ENCODE assay signal across 12 mouse cellular contexts in genomic region chr19:36738009-36738408, GRCm38 (mm10). TPM values are rescaled to one million over a fixed set of nuclear protein-coding genes. Genes with fewer than 3 reads are reported as not detected.
DNase-seq lines count a peak whose midpoint lies in the region; ATAC-seq and TF ChIP-seq lines count a peak whose summit lies in the region.
"Had no signal": no experiment of that assay in that cellular context is flagged by ENCODE, and none has a peak within 500 bp of the region (broad histone marks: within the 10 kb centered on the region; RNA-seq: fewer than 3 reads in every experiment).

No protein-coding gene starts in this region.

- H3K4me3 ChIP-seq in heart, embryonic 15.5 days = no peak overlapping the region
- no peak overlapping the region for H3K4me3 ChIP-seq in lung, embryonic 14.5 days (ENCODE audit: low read depth, low read length)
- no peak overlapping the region for H3K4me3 ChIP-seq in hindbrain, embryonic 13.5 days
- H3K4me3 ChIP-seq: hindbrain, embryonic 15.5 days had no signal

- no peak overlapping the region for H3K4me2 ChIP-seq in heart, embryonic 15.5 days
- no peak overlapping the region for H3K4me2 ChIP-seq in lung, embryonic 14.5 days
- H3K4me2 ChIP-seq in hindbrain, embryonic 13.5 days = no peak overlapping the region

- WGBS in heart, embryonic 15.5 days = 78% methylated on average over 5 of the region's 5 CpGs
- 79% methylated on average over 5 of the region's 5 CpGs for WGBS in lung, embryonic 14.5 days
- 82% methylated on average over 5 of the region's 5 CpGs for WGBS in hindbrain, embryonic 13.5 days

- DNase-seq in heart, adult 9 months (ENCODE audit: low spot score in 2 of 2) = no peak
- DNase-seq in lung, embryonic 14.5 days = peak; percentile 39
- DNase-seq in lung, postnatal 4 days = no peak
- DNase-seq in ES-CJ7 (ENCODE audit: low read depth, low spot score) = peak; percentile 66
- DNase-seq: gastrocnemius, postnatal 10 days; spleen, adult 18-20 months; thymus, adult 18-20 months had no signal

- no peak overlapping the region for H3K9ac ChIP-seq in heart, embryonic 15.5 days
- no peak overlapping the region for H3K9ac ChIP-seq in lung, embryonic 14.5 days
- no peak overlapping the region for H3K9ac ChIP-seq in hindbrain, embryonic 13.5 days
- H3K9ac ChIP-seq: hindbrain, embryonic 15.5 days had no signal

- H3K4me1 ChIP-seq in heart, embryonic 15.5 days (replicated peaks) = peaks cover 16% of the 10 kb centered on the region
- H3K4me1 ChIP-seq in lung, embryonic 14.5 days (ENCODE audit: insufficient read depth) = peaks cover 10% of the 10 kb centered on the region
- 0 out of 2 replicates have a peak, but pooled peaks cover 9% of the 10 kb centered on the region for H3K4me1 ChIP-seq in hindbrain, embryonic 13.5 days (replicated peaks)

- peak overlapping the region; percentile 98 for H3K27ac ChIP-seq in heart, embryonic 15.5 days
- H3K27ac ChIP-seq in lung, embryonic 14.5 days (ENCODE audit: low read depth) = peak overlapping the region; percentile 98
- H3K27ac ChIP-seq in hindbrain, embryonic 13.5 days = no peak overlapping the region

- ATAC-seq in heart, embryonic 15.5 days (replicated peaks; ENCODE audit: insufficient number of reproducible peaks, insufficient read depth, low FRiP score, low read depth) = no peak
- ATAC-seq in lung, embryonic 14.5 days (ENCODE audit: insufficient read depth) = no peak
- 0 out of 2 replicates have a peak, but pooled peaks have one; percentile 53 for ATAC-seq in megakaryocyte-erythroid progenitor cell, adult 5-6 weeks (replicated peaks; ENCODE audit: low FRiP score, low TSS enrichment, poor library complexity, severe bottlenecking)
- no peak for ATAC-seq in hindbrain, embryonic 13.5 days (ENCODE audit: low FRiP score)

- peak; percentile 50 for TF ChIP-seq CTCF in lung, embryonic 14.5 days (IDR thresholded peaks at IDR 0.05; ENCODE audit: low read depth)

- H3K27me3 ChIP-seq in heart, embryonic 15.5 days = no peaks in the 10 kb centered on the region
- no peaks in the 10 kb centered on the region for H3K27me3 ChIP-seq in lung, embryonic 14.5 days (ENCODE audit: insufficient read depth, low read length)
- no peaks in the 10 kb centered on the region for H3K27me3 ChIP-seq in hindbrain, embryonic 13.5 days
- H3K27me3 ChIP-seq: hindbrain, embryonic 15.5 days had no signal

- H3K36me3 ChIP-seq in heart, embryonic 15.5 days = peaks cover 8% of the 10 kb centered on the region
- peaks cover 14% of the 10 kb centered on the region for H3K36me3 ChIP-seq in lung, embryonic 14.5 days (ENCODE audit: insufficient read depth)
- H3K36me3 ChIP-seq in hindbrain, embryonic 13.5 days = peaks cover 3% of the 10 kb centered on the region; the same call in 1 of the 2 replicates
- H3K36me3 ChIP-seq: G1E; hindbrain, embryonic 15.5 days had no signal

- no peaks in the 10 kb centered on the region for H3K9me3 ChIP-seq in heart, embryonic 15.5 days (replicated peaks)
- no peaks in the 10 kb centered on the region for H3K9me3 ChIP-seq in lung, embryonic 14.5 days (ENCODE audit: low read depth, low read length)
- no peaks in the 10 kb centered on the region for H3K9me3 ChIP-seq in hindbrain, embryonic 13.5 days
- H3K9me3 ChIP-seq: G1E; hindbrain, embryonic 15.5 days had no signal

RNA-seq across cellular contexts. Expression of gene Ppp1r3c, which starts 1.6 kb away (rescaled TPM):
- 82.2 and 93.0 TPM in 2 replicates for polyA plus RNA-seq in heart, embryonic 15.5 days (2015; fragmentation: Nextera tagmentation; extraction: Ambion mirVana)
- polyA plus RNA-seq in lung, embryonic 14.5 days (2014; fragmentation: Nextera tagmentation; extraction: Ambion mirVana) = 67.5 and 80.9 TPM in 2 replicates
- not detected in 2 replicates for total RNA-seq in megakaryocyte-erythroid progenitor cell, adult 5-6 weeks (2014; fragmentation: Nextera tagmentation)
- not detected in 2 replicates for total RNA-seq in megakaryocyte-erythroid progenitor cell, adult 5-6 weeks (2017)
- polyA plus RNA-seq in hindbrain, embryonic 13.5 days (2015; fragmentation: Nextera tagmentation; extraction: Ambion mirVana) = 16.1 and 17.0 TPM in 2 replicates
- polyA plus RNA-seq: G1E had no signal

Comparison
In these comparisons a context has a peak if more than half of its experiments do, and no peak if none do; other contexts are left out.
1. DNase-seq: peak in lung, embryonic 14.5 days (single experiment) and ES-CJ7 (single experiment); none in heart, adult 9 months (0 of 2) and lung, postnatal 4 days (0 of 2).